Mouse (Mus musculus) myocyte (in vitro differentiated cells): ENCODE measurements around the gene Gabrb1.

Experiments
- E2F4 ChIP-seq: IDR thresholded peaks from one replicate; pipeline ENCODE4 v1.6.1; 2011; ENCODE audit warnings: mild to moderate bottlenecking, control low read depth, moderate library complexity; ENCODE audit not compliant: insufficient read depth
- MYOD1 ChIP-seq, 3 experiments: IDR thresholded peaks; one replicate each; pipeline ENCODE4 v1.6.1; 2011; ENCODE audit warnings: control low read depth in 2 of 3, low read depth in 2 of 3, mild to moderate bottlenecking in 2 of 3, moderate library complexity in 1 of 3; ENCODE audit not compliant: insufficient read length in 2 of 3, control insufficient read depth in 1 of 3
- MYOG ChIP-seq, 3 experiments: IDR thresholded peaks; one replicate each; pipeline ENCODE4 v1.6.1; 2011; ENCODE audit warnings: control low read depth in 2 of 3, low read depth in 2 of 3, mild to moderate bottlenecking in 2 of 3; ENCODE audit not compliant: insufficient read length in 2 of 3, control insufficient read depth in 1 of 3, insufficient read depth in 1 of 3
- POLR2A ChIP-seq: IDR thresholded peaks from one replicate; pipeline ENCODE4 v1.6.1; 2011; ENCODE audit warnings: low read depth, mild to moderate bottlenecking, control low read depth, moderate library complexity; ENCODE audit not compliant: insufficient read length
- POLR2AphosphoS2 ChIP-seq: IDR thresholded peaks from one replicate; pipeline ENCODE4 v1.6.1; 2011; ENCODE audit warnings: low read depth, control low read depth; ENCODE audit not compliant: insufficient read length
- SRF ChIP-seq: IDR thresholded peaks from one replicate; pipeline ENCODE4 v1.6.1; 2011; ENCODE audit warnings: low read depth; ENCODE audit not compliant: control insufficient read depth, insufficient read length

- TF ChIP-seq POLR2A (no peak), MYOG (IDR thresholded peaks at IDR 0.05; ENCODE audit: control insufficient read depth in 1 of 3, insufficient read depth in 1 of 3, insufficient read length in 2 of 3, low read depth in 2 of 3) (no peak), POLR2AphosphoS2 (no peak), MYOD1 (IDR thresholded peaks at IDR 0.05; ENCODE audit: control insufficient read depth in 1 of 3, insufficient read length in 2 of 3, low read depth in 2 of 3) (no peak), SRF (no peak), E2F4 (no peak)
Measured at GRCm38 (mm10) chr5:71761105-71761504, 103.2 kb downstream of the Gabrb1 start.
